Mouse (Mus musculus): ENCODE results near the gene Chrna9. TPM values are rescaled to one million over a fixed set of nuclear protein-coding genes. Genes with fewer than 3 reads are reported as not detected.
"Not testable (repeated sequence)": the region's sequence is repeated elsewhere in the genome, so short reads cannot be mapped to it uniquely, and the experiment has no call there.

Gene Chrna9
- polyA plus RNA-seq, 1 experiment = not detected

DNA sequence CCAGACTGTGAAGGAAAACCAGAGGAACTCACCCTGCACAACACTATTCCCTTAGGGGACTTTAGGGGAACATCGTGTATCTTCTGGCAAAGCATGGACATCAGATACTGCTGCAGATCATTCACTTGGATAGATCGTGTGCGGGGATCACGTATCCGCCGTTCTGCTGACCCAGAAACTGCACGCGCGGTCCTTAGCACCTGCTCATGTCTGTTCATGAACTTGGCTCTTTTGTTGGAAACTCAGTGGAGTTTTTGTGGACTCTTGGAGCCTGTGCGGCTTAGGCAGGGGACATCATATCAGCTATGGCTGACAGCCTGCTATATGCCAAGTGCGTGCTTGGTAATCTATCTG is 25.9 kb downstream of the Chrna9 start:
- Histone ChIP-seq H3K4me1 (ENCODE audit: control insufficient read depth, insufficient read depth, insufficient read length, low read length) (no peaks in the 10 kb centered on the region), H3K4me3 (ENCODE audit: insufficient read depth, low read depth, low read length) (no peak overlapping the region), H3K27ac (replicated peaks; ENCODE audit: low read depth, low read length) (no peak overlapping the region)

DNA sequence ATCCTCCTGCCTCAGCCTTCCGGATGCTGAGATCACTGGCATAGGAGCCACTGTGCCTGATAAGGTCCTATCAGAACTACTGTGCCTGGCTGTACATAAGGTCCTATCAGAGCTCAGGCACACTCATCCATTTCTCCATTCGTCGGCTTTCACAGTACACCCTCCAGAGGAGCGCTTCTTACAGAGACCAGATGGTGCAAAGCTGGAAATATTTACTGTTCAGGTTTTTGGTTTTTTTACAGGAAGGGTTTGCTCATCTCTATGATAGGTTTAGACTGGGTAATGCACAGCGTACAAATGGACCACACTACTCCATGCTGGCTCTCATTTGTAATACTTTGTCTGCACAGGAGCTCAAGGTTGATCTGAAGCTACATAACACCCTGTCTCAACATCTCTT is 28.6 kb downstream of the Chrna9 start:
- no peaks in the 10 kb centered on the region for H3K4me1 ChIP-seq (ENCODE audit: control insufficient read depth, insufficient read depth, insufficient read length, low read length)
- H3K4me3 ChIP-seq (ENCODE audit: insufficient read depth, low read depth, low read length) = no peak overlapping the region
- H3K27ac ChIP-seq (replicated peaks; ENCODE audit: low read depth, low read length) = no peak overlapping the region

DNA sequence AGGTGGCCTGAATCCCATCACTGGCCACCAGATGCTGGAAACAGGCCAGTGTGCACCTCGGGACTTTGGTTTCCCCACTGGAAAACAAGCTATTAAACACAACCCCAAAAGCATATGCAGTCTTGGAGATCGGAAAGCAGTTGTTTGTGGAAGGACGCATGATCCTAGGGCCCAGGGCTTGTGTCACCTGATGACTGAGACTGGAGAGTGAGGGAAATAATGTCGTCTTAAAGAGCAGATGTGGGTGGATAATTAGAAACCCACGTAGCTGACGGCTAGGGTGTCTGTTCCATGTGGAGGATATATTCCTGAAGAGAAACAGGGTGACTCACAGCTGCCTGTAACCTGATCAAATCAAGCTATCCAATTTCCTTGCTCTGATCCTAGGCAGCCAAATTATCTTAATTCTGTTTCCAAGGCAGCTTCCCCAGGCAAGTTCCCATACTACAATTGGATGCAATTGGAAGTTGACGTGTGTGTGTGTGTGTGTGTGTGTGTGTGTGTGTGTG is 31.1 kb downstream of the Chrna9 start:
- Histone ChIP-seq H3K4me1 (ENCODE audit: control insufficient read depth, insufficient read depth, insufficient read length, low read length) (no peaks in the 10 kb centered on the region), H3K4me3 (ENCODE audit: insufficient read depth, low read depth, low read length) (no peak overlapping the region), H3K27ac (replicated peaks; ENCODE audit: low read depth, low read length) (no peak overlapping the region)

DNA sequence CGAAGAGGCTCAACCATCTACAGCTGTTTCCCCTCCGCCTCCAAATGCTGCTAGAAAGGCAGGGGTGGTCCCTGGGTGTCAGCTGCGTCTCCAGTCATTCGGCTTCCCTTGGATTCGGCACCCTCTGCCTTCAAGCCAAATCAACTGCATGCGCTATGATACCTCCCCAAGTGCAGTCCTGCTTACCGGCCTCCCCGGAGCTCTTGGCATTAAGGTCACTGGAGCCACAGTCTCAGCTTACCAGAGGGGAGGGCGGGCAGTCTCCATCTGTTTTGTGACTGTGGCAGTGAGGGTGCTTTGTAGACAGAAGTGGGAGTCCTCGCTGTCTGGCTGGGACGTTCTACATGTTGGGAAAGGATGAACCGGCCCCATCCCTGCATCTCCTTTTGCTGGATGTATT is 32.4 kb downstream of the Chrna9 start:
- no peak overlapping the region for H3K27ac ChIP-seq (replicated peaks; ENCODE audit: low read depth, low read length)

DNA sequence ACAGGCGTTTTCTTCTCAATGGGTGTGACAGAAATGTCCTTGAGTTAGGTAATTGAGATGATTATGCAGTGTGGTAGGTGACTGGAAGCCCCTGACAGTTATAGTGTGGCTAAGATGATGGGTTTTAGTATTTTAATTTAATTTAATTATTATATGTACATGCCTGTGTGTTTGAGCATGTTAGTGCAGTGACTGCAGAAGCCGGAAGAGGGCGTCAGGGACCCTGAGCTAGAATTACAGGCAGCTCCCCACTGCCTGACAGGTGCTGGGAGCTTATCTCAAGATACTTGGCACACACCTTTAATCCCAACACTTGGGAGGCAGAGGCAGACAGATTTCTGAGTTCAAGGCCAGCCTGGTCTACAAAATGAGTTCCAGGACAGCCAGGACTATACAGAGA is 33.3 kb downstream of the Chrna9 start:
- H3K27ac ChIP-seq (replicated peaks; ENCODE audit: low read depth, low read length) = no peak overlapping the region
- H3K4me1 ChIP-seq (ENCODE audit: control insufficient read depth, insufficient read depth, insufficient read length, low read length) = no peaks in the 10 kb centered on the region
- H3K4me3 ChIP-seq (ENCODE audit: insufficient read depth, low read depth, low read length) = no peak overlapping the region

More for the DNA sequence above, 32.4 kb downstream of the Chrna9 start:
- no peaks in the 10 kb centered on the region for H3K4me1 ChIP-seq (ENCODE audit: control insufficient read depth, insufficient read depth, insufficient read length, low read length)
- no peak overlapping the region for H3K4me3 ChIP-seq (ENCODE audit: insufficient read depth, low read depth, low read length)

DNA sequence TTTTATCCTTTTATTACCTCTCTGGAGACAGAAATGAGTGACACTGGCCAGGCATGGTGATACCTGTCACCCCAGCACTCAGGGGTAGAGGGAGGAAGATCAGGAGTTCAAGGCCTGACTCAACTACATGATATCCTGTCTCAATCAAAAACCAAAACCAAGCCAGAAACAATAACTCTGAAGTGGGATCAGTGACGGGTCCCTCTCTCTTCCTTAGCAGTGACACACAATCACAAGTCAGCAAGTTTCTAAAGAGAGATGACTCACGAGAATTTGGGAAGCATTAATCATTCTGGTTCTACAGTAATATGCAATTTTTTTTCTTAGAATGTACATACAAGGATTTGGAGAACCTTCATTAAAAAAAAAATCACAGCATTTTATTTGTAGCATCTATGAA is 38.5 kb downstream of the Chrna9 start:
- no peaks in the 10 kb centered on the region for H3K4me1 ChIP-seq (ENCODE audit: control insufficient read depth, insufficient read depth, insufficient read length, low read length)
- no peak overlapping the region for H3K4me3 ChIP-seq (ENCODE audit: insufficient read depth, low read depth, low read length)
- no peak overlapping the region for H3K27ac ChIP-seq (replicated peaks; ENCODE audit: low read depth, low read length)

DNA sequence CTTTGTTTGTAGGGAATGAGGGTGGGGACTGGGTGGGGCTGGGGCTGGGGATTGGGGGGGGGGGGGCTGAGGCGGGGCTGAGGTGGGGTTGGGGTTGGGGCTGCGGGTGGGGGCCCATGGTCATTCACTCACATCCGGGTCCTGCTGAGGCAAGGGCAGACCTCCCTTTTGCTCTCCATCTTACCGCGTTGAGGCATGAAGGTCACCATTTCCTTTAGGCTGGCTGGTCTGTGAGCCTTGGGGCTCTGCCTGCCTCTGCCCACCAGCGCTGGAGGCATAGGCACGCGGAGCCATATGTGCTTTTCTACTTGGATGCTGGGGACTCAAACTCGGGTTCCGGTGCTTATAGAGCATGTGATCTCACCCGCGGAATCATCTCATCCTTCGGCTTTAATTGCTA is 41.0 kb downstream of the Chrna9 start:
- no peak overlapping the region for H3K27ac ChIP-seq (replicated peaks; ENCODE audit: low read depth, low read length)
- no peak overlapping the region for H3K4me3 ChIP-seq (ENCODE audit: insufficient read depth, low read depth, low read length)
- H3K4me1 ChIP-seq (ENCODE audit: control insufficient read depth, insufficient read depth, insufficient read length, low read length) = no peaks in the 10 kb centered on the region

DNA sequence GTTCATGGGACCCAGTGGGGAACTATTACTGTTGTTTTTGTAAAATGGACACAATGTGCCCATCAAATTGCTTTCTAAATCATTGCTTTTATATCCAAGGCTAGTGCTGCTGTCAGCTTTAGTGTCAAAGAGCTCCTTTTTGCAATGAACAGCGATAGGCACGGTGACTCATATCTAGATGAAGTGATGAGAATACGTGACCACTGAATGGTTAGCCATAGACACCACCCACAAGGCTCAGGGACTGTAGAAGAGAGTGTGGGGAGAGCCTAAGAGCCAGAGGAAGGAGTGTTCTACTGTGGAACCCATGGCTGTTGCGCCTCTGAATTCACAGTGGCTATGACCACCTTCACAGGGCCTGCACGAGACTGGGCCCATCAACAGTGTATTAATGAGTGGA is 51.7 kb downstream of the Chrna9 start:
- no peaks in the 10 kb centered on the region for H3K4me1 ChIP-seq (ENCODE audit: control insufficient read depth, insufficient read depth, insufficient read length, low read length)
- no peak overlapping the region for H3K4me3 ChIP-seq (ENCODE audit: insufficient read depth, low read depth, low read length)
- no peak overlapping the region for H3K27ac ChIP-seq (replicated peaks; ENCODE audit: low read depth, low read length)

DNA sequence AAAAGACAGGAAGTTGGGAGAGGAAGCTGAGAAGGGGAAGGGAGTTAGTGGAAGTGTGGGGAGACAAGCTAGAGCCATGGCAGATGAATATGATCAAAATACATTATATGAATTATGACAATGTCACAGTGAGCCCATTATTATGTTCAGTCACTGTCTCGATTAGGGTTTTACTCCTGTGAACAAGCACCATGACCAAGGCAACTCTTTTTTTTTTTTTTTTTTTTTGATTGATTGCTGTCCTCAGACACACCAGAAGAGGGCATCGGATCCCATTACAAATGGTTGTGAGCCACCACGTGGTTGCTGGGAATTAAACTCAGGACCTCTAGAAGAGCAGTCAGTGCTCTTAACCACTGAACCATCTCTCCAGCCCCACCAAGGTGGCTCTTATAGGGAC is 52.3 kb downstream of the Chrna9 start:
- H3K27ac ChIP-seq (replicated peaks; ENCODE audit: low read depth, low read length); H3K4me3 ChIP-seq (ENCODE audit: insufficient read depth, low read depth, low read length): not testable (repeated sequence)

DNA sequence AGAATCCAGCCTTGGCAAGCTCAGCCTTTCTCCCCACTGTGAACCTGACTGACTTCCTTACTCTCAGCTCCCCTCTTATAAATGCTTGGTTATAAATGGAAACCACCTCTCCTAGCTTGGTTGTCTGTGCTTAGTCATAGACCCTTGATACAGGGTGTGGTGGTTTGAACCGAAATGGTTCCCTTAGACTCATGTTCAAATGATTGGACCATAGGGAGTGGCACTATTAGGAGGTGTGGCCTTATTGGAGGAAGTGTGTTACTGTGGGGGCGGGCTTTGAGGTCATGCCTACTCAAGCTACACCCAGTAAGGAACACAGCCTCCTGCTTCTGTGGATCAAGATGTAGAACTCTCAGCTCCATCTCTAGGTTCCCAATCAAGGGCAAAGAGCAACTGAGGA is 56.5 kb downstream of the Chrna9 start:
- H3K4me3 ChIP-seq (ENCODE audit: insufficient read depth, low read depth, low read length) = no peak overlapping the region
- H3K4me1 ChIP-seq (ENCODE audit: control insufficient read depth, insufficient read depth, insufficient read length, low read length) = no peaks in the 10 kb centered on the region
- H3K27ac ChIP-seq (replicated peaks; ENCODE audit: low read depth, low read length) = no peak overlapping the region

More for the DNA sequence above, 52.3 kb downstream of the Chrna9 start:
- not testable (repeated sequence) for H3K4me1 ChIP-seq (ENCODE audit: control insufficient read depth, insufficient read depth, insufficient read length, low read length)

DNA sequence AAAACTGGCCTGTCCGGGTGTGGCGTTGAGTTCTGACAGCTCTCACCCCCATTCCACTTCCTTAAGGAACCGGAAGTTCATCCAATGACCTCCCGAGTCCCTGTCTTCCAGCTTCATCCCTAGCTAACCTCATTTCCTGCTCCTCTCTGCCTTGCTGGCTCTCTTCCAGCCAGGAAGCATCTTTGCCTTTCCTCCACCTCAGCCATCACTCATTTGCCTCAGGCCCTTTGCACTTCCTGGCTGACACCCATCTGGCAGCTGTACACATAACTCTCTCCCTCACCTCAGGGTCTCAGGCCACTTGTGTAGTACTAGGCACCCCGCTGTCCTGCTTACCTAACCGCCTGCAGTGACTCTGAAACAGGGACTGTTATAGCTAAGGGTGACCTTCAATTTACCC is 59.9 kb downstream of the Chrna9 start:
- Histone ChIP-seq H3K4me1 (ENCODE audit: control insufficient read depth, insufficient read depth, insufficient read length, low read length) (no peaks in the 10 kb centered on the region), H3K4me3 (ENCODE audit: insufficient read depth, low read depth, low read length) (no peak overlapping the region), H3K27ac (replicated peaks; ENCODE audit: low read depth, low read length) (no peak overlapping the region)

DNA sequence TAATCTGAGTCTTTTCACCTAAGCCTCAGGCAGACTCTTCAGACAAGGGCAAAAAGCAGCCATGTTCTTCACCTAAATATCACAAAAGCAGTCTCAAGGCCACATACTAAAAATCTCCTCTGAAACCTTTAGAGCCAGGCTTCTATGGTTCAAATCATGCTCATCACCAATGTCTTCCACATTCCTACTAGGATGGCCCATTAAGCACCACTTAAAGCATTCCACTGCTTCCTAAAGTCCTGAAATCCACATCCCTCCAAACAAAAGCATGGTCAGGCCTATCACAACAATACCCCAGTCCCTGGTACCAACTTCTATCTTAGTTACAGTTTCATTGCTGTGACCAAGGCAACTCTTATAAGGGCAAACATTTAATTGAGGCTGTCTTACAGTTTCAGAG is 63.1 kb downstream of the Chrna9 start:
- H3K4me1 ChIP-seq (ENCODE audit: control insufficient read depth, insufficient read depth, insufficient read length, low read length) = no peaks in the 10 kb centered on the region
- no peak overlapping the region for H3K4me3 ChIP-seq (ENCODE audit: insufficient read depth, low read depth, low read length)
- H3K27ac ChIP-seq (replicated peaks; ENCODE audit: low read depth, low read length) = no peak overlapping the region

DNA sequence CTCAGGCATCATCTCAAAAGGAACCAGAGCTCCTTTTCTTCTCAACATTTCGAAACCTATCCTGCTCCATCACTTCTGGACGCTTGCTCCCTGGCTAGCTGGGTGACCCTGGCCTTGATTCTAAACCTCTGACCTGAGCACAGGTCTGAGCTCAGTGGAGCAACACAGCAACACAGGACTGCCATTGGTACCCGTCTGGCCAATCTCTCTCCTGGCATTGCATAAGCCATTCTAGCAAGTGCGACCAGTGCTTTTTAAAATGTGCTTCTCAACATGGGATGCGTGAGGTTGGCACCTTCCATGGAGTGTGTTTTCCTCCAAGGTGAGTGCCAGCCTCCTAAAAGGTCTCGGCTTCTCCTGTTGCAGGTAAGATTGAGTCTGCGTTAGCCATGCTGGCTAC is 64.4 kb downstream of the Chrna9 start:
- no peaks in the 10 kb centered on the region for H3K4me1 ChIP-seq (ENCODE audit: control insufficient read depth, insufficient read depth, insufficient read length, low read length)
- no peak overlapping the region for H3K27ac ChIP-seq (replicated peaks; ENCODE audit: low read depth, low read length)
- H3K4me3 ChIP-seq (ENCODE audit: insufficient read depth, low read depth, low read length) = no peak overlapping the region

DNA sequence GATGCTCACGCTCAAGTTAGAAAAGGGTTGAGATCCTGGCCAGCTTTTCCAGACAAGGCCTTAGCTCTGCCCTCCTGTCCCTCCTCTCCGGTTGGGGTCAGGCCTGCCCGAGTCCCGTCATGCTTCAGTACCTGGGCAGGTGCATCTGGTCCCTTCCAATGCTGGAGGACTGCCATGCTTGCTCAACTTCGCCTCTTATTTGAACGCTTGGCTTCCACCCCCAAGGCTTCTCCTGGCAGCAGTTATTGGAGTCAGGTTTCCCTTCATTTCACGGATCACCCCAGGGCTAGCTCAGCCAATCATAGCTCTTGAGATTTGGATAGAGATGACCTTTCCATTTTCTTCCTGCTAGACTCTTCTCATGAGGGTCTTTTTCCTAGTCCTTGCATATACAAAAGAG is 65.4 kb downstream of the Chrna9 start:
- H3K27ac ChIP-seq (replicated peaks; ENCODE audit: low read depth, low read length) = no peak overlapping the region
- H3K4me1 ChIP-seq (ENCODE audit: control insufficient read depth, insufficient read depth, insufficient read length, low read length) = no peaks in the 10 kb centered on the region
- H3K4me3 ChIP-seq (ENCODE audit: insufficient read depth, low read depth, low read length) = no peak overlapping the region

DNA sequence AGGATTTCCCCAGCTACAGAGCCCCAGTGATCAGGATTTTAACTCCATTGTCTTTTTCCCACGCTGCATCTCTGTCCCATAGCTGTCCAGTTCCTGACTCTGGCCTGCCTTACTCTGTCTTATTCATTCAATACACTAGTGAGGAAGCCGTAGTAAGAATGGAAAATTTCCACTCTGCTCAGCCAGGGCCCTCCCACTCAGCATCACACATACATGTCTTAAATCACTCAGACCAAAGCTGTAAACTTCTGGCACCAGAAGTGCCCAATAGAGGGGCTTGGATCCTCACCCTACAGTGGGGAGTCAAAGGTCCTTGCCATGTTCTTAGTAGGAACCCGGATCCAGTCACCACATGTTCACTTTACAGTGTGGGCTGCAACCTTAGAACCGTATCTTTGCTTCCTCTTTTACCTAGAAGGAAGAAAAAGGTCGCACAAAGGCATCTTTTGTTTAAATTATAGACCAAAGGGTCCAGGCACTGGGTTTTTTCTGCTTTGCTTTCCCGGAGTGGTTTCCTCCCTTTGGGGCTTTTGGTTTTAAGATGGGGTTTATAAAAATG is 65.9 kb downstream of the Chrna9 start:
- no peaks in the 10 kb centered on the region for H3K4me1 ChIP-seq (ENCODE audit: control insufficient read depth, insufficient read depth, insufficient read length, low read length)
- H3K4me3 ChIP-seq (ENCODE audit: insufficient read depth, low read depth, low read length) = no peak overlapping the region
- no peak overlapping the region for H3K27ac ChIP-seq (replicated peaks; ENCODE audit: low read depth, low read length)

DNA sequence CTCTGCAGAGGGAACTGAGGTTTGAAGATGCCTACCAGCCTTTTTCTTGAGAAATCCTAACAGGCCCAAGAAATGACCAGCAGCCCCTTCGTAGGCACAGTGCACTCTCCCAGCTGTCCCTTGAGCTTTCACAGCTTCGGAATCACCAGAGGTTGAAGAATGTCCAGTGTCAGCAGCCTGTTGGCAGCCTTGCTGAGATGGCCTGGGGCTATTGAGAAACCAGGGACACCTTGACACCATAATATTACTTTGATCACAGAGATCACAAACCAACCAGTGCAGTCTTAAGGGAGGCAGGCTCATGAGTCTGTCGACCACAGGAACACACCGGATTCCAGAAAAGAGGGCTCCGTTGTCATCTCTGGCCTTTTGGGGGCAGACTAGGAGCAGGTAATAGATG is 66.5 kb downstream of the Chrna9 start:
- no peaks in the 10 kb centered on the region for H3K4me1 ChIP-seq (ENCODE audit: control insufficient read depth, insufficient read depth, insufficient read length, low read length)

More for the DNA sequence above, 66.5 kb downstream of the Chrna9 start:
- Histone ChIP-seq H3K4me3 (ENCODE audit: insufficient read depth, low read depth, low read length) (no peak overlapping the region), H3K27ac (replicated peaks; ENCODE audit: low read depth, low read length) (no peak overlapping the region)
